Mouse (Mus musculus) monocyte, adult 2 months (primary cell): Measurements from ENCODE around the gene Sytl2.

Source experiments
- DNase-seq, 2 experiments: peaks; one replicate each; pipeline ENCODE4 v3.0.0; 2022; ENCODE audit warnings: low spot score in 2 of 2, low read depth in 1 of 2

Sytl2 gene

GRCm38 (mm10) chr7:90457517-90457916, 155.5 kb downstream of the Sytl2 start:
- DNase-seq = no peak
